Mouse (Mus musculus): Measurements from ENCODE around the gene H2-DMb1. TPM values are rescaled to one million over a fixed set of nuclear protein-coding genes. Genes with fewer than 3 reads are reported as not detected.
A peak's percentile ranks its signal among the peaks of the same experiment; 100 is the strongest.

Gene H2-DMb1
- polyA plus RNA-seq, 1 experiment from 2014 or later = 2.6 TPM

DNA sequence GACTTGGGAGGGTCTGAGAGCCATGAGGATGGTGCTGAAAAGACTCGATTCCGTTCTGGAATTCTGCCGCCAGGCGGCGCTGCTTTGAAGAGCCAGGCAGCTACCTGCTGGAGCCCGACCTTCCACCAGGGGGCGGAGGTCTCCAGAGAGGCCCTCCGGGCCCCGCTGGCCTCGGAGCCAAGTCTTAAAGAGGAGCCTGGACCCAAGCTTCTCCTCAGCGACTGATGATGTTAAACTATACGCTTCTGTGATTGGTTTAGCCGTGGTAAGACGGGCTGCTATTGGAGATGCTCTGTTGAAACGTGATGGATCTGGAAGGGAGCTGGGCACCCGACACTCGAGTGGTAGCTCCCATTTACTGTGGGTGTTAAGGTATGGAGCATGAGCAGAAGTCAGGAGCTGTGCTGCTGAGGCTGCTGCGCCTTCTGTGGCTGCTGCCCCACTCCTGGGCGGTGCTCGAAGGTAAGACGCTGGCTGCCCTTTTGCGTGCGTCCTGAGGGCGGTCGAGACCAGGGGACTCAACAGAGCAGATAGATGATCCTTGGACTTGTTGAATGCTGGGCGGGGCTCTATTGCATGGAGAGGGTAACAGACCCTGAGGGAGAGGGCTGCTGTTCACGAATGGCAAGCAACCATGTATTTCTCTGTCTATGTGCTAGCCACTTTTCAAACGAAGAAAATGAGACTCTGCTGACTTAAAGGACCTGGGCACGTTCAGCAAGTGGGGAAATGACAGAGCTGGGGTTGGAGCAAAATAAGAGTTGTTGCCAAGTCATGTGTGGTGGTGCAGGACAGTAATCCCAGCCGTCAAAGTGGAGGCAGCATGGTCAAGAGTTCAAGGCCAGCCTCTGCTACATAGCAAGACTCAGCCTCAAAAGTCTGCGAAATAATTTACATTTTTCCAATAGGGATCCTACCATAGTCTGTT lies 17.3 kb upstream of the H2-DMb1 start:
- no peaks in the 10 kb centered on the region; the same call in 1 of the 2 replicates for H3K27me3 ChIP-seq (ENCODE audit: control insufficient read depth, insufficient read depth, low read length)
- 5% methylated on average over 31 of the region's 31 CpGs for WGBS
- peak; percentile 97 for ATAC-seq (ENCODE audit: low FRiP score, low TSS enrichment)
- H3K9me3 ChIP-seq (ENCODE audit: control insufficient read depth, low read length) = no peaks in the 10 kb centered on the region
- H3K4me1 ChIP-seq (replicated peaks; ENCODE audit: control insufficient read depth, insufficient read depth) = peaks cover 2% of the 10 kb centered on the region; the same call in 1 of the 2 replicates
- peak overlapping the region; percentile 28 for H3K4me3 ChIP-seq (ENCODE audit: low read depth, low read length)
- TF ChIP-seq CTCF (IDR thresholded peaks at IDR 0.05; ENCODE audit: low read depth) = peak; percentile 100
- no peak for TF ChIP-seq EP300 (optimal IDR thresholded peaks at IDR 0.05)
- DNase-seq (ENCODE audit: low spot score) = peak; percentile 98
- H3K9ac ChIP-seq (ENCODE audit: low read length) = 0 out of 2 replicates have a peak overlapping the region, but pooled peaks have one; percentile 27
- H3K27ac ChIP-seq (replicated peaks) = no peak overlapping the region
- H3K36me3 ChIP-seq (ENCODE audit: control insufficient read depth, insufficient read depth, low read length) = no peaks in the 10 kb centered on the region
- H3K4me2 ChIP-seq (replicated peaks; ENCODE audit: low read depth) = peak overlapping the region; percentile 62

DNA sequence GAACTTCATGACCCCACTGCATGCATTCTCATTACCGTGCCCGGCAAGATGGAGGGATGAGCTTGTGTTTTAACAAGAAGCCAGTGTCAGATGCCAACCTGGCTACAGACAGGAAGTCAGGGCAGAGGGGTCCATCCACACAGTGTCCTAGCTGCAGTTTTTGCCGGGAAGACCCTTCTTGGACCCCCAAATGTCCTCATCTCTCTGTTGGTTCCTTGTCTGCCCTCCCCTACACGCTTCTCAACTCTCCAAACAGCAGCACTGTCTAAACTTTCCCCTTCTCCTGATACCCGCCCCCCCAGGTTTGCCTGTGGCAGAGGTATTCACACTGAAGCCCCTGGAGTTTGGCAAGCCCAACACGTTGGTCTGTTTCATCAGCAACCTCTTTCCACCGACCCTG lies 15.3 kb upstream of the H2-DMb1 start:
- Histone ChIP-seq H3K4me3 (ENCODE audit: low read depth, low read length) (no peak overlapping the region), H3K9me3 (ENCODE audit: control insufficient read depth, low read length) (no peaks in the 10 kb centered on the region), H3K4me1 (replicated peaks; ENCODE audit: control insufficient read depth, insufficient read depth) (peaks cover 2% of the 10 kb centered on the region; the same call in 1 of the 2 replicates), H3K36me3 (ENCODE audit: control insufficient read depth, insufficient read depth, low read length) (no peaks in the 10 kb centered on the region), H3K27ac (replicated peaks) (no peak overlapping the region), H3K4me2 (replicated peaks; ENCODE audit: low read depth) (no peak overlapping the region), H3K9ac (ENCODE audit: low read length) (no peak overlapping the region), H3K27me3 (ENCODE audit: control insufficient read depth, insufficient read depth, low read length) (no peaks in the 10 kb centered on the region; the same call in 1 of the 2 replicates)
- 66% methylated on average over 7 of the region's 7 CpGs for WGBS
- TF ChIP-seq EP300 (optimal IDR thresholded peaks at IDR 0.05) (no peak), CTCF (IDR thresholded peaks at IDR 0.05; ENCODE audit: low read depth) (no peak)
- DNase-seq (ENCODE audit: low spot score) (no peak), ATAC-seq (ENCODE audit: low FRiP score, low TSS enrichment) (no peak)

DNA sequence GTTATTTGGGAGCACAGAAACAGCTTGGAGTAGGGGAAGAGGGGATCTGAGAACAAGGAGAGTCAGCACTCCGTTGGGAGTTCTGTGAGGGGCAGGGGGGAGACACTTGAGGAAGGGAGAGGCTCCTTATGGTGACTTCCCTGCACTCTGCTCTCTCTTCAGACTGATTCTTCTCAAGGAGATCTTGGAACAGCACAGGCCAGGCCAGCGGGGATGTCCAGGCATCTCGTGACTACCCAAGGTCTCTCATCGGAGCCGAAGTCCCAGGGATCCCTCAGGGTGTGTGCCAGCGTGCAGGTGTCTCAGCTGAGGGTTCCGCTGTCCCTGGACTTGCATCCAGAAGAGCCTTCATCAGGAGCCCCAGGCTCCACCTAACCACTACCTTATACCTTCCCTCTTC lies 14.2 kb upstream of the H2-DMb1 start:
- Histone ChIP-seq H3K27me3 (ENCODE audit: control insufficient read depth, insufficient read depth, low read length) (no peaks in the 10 kb centered on the region; the same call in 1 of the 2 replicates), H3K9me3 (ENCODE audit: control insufficient read depth, low read length) (no peaks in the 10 kb centered on the region), H3K4me1 (replicated peaks; ENCODE audit: control insufficient read depth, insufficient read depth) (peaks cover 2% of the 10 kb centered on the region; the same call in 1 of the 2 replicates), H3K36me3 (ENCODE audit: control insufficient read depth, insufficient read depth, low read length) (no peaks in the 10 kb centered on the region), H3K27ac (replicated peaks) (no peak overlapping the region), H3K4me2 (replicated peaks; ENCODE audit: low read depth) (no peak overlapping the region), H3K9ac (ENCODE audit: low read length) (no peak overlapping the region), H3K4me3 (ENCODE audit: low read depth, low read length) (no peak overlapping the region)
- no peak for ATAC-seq (ENCODE audit: low FRiP score, low TSS enrichment)
- WGBS = 78% methylated on average over 7 of the region's 7 CpGs
- TF ChIP-seq CTCF (IDR thresholded peaks at IDR 0.05; ENCODE audit: low read depth) (no peak), EP300 (optimal IDR thresholded peaks at IDR 0.05) (no peak)
- DNase-seq (ENCODE audit: low spot score) = no peak

DNA sequence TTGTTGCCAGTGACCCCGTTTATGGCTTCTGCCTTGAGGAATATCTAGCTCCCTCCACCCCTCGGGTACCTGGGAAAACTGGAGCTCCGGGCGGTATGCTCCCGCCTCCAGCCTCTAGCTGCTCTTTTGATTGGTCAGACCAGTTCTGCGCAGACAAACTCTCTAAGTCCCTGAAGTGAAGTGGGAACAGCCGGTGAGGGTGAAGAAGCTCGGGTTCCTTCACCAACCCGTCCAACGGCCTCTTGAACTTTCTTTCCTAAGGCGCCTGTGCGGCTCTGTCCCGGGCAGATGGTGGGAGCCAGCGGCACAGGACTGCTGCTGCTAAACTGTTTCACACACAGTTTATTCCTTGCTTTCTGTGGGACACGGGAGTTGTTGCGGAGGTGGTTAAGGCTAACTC lies 13.5 kb upstream of the H2-DMb1 start:
- Histone ChIP-seq H3K4me2 (replicated peaks; ENCODE audit: low read depth) (peak overlapping the region; percentile 59), H3K36me3 (ENCODE audit: control insufficient read depth, insufficient read depth, low read length) (no peaks in the 10 kb centered on the region), H3K4me3 (ENCODE audit: low read depth, low read length) (peak overlapping the region; percentile 27), H3K27me3 (ENCODE audit: control insufficient read depth, insufficient read depth, low read length) (no peaks in the 10 kb centered on the region; the same call in 1 of the 2 replicates), H3K9me3 (ENCODE audit: control insufficient read depth, low read length) (no peaks in the 10 kb centered on the region), H3K4me1 (replicated peaks; ENCODE audit: control insufficient read depth, insufficient read depth) (peaks cover 2% of the 10 kb centered on the region; the same call in 1 of the 2 replicates), H3K27ac (replicated peaks) (no peak overlapping the region), H3K9ac (ENCODE audit: low read length) (no peak overlapping the region)
- DNase-seq (ENCODE audit: low spot score) = no peak
- no peak for TF ChIP-seq EP300 (optimal IDR thresholded peaks at IDR 0.05)
- no peak for TF ChIP-seq CTCF (IDR thresholded peaks at IDR 0.05; ENCODE audit: low read depth)
- 4% methylated on average over 16 of the region's 16 CpGs for WGBS
- no peak for ATAC-seq (ENCODE audit: low FRiP score, low TSS enrichment)

DNA sequence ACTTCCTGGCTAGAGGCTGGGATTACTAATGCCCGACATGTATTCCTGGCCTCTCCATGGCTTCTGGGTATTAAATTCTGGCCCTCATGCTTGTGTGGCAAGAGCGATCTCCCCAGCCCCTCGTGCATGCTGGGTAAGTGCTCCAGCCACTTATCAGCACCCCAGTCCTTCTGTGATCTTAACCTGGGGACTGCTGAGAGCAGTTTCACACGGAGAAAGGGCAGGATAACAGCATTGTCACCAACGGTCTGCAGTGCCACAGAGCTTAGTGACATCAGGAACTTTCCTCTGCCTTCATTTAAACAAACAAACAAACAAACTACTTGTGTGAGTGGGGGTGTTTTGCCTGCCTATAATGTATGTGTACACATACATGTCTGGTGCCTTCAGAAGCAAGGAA lies 12.6 kb upstream of the H2-DMb1 start:
- peaks cover 2% of the 10 kb centered on the region; the same call in 1 of the 2 replicates for H3K4me1 ChIP-seq (replicated peaks; ENCODE audit: control insufficient read depth, insufficient read depth)
- DNase-seq (ENCODE audit: low spot score) (no peak), ATAC-seq (ENCODE audit: low FRiP score, low TSS enrichment) (no peak)
- H3K9ac ChIP-seq (ENCODE audit: low read length) = no peak overlapping the region
- no peaks in the 10 kb centered on the region for H3K36me3 ChIP-seq (ENCODE audit: control insufficient read depth, insufficient read depth, low read length)
- 12% methylated on average over 5 of the region's 5 CpGs for WGBS
- TF ChIP-seq CTCF (IDR thresholded peaks at IDR 0.05; ENCODE audit: low read depth) = no peak
- TF ChIP-seq EP300 (optimal IDR thresholded peaks at IDR 0.05) = no peak
- H3K4me3 ChIP-seq (ENCODE audit: low read depth, low read length) = no peak overlapping the region
- no peak overlapping the region for H3K27ac ChIP-seq (replicated peaks)
- H3K27me3 ChIP-seq (ENCODE audit: control insufficient read depth, insufficient read depth, low read length) = no peaks in the 10 kb centered on the region; the same call in 1 of the 2 replicates
- no peaks in the 10 kb centered on the region for H3K9me3 ChIP-seq (ENCODE audit: control insufficient read depth, low read length)
- no peak overlapping the region for H3K4me2 ChIP-seq (replicated peaks; ENCODE audit: low read depth)

DNA sequence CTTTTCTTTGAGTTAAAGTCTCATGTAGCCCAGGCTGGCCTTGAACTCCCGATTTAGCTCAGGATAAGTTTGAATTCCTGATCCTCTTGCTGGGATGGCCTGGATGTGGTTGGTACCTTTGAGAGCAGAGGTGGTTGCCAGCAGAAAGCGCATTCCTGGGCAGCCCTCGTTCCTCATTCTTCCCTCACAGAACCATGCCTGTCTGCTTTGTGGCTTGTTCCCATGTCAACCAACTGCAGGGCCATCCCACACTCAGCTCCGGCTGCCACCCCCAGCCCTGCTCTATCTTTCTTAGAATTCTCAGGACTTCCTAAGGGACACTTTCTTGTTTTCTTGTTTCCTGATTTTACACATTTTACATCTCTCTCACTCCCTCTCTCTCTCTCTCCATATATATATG lies 11.4 kb upstream of the H2-DMb1 start:
- Histone ChIP-seq H3K9ac (ENCODE audit: low read length) (no peak overlapping the region), H3K27ac (replicated peaks) (no peak overlapping the region), H3K27me3 (ENCODE audit: control insufficient read depth, insufficient read depth, low read length) (no peaks in the 10 kb centered on the region; the same call in 1 of the 2 replicates), H3K36me3 (ENCODE audit: control insufficient read depth, insufficient read depth, low read length) (no peaks in the 10 kb centered on the region), H3K4me1 (replicated peaks; ENCODE audit: control insufficient read depth, insufficient read depth) (no peaks in the 10 kb centered on the region), H3K4me3 (ENCODE audit: low read depth, low read length) (no peak overlapping the region), H3K4me2 (replicated peaks; ENCODE audit: low read depth) (no peak overlapping the region), H3K9me3 (ENCODE audit: control insufficient read depth, low read length) (no peaks in the 10 kb centered on the region)
- no peak for ATAC-seq (ENCODE audit: low FRiP score, low TSS enrichment)
- TF ChIP-seq EP300 (optimal IDR thresholded peaks at IDR 0.05) (no peak), CTCF (IDR thresholded peaks at IDR 0.05; ENCODE audit: low read depth) (no peak)
- WGBS = 55% methylated on average over 4 of the region's 4 CpGs
- DNase-seq (ENCODE audit: low spot score) = no peak

All from stomach, postnatal 0 days (tissue).